Mouse (Mus musculus) cerebellum, postnatal 25 days (tissue): ENCODE data around the gene Vmn2r81.
"Not testable (repeated sequence)": the region's sequence is repeated elsewhere in the genome, so short reads cannot be mapped to it uniquely, and the experiment has no call there.

Source experiments
- DNase-seq, 2 experiments: peaks; one replicate each; pipeline ENCODE4 v3.0.0; 2021; ENCODE audit warnings: mixed read lengths in 2 of 2

The Vmn2r81 gene

DNA sequence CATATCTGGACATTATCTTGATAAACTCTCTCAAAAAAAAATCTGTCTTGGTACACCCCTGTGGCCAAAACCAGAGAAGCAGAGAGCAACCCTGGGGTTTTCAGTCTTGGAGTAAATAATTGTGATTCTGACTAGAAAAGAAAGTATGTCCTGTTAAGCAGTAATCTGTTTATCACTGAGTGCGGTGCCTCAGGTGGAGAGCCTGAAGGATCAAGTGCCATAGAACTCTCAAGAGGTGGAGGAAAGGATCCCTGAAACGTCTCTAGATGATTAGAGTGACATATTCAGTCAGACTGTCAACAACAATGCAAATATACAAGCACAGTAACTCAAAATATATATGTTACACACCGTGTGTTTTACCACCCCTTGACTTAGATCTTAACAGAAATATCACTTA is at the start of gene Vmn2r81:
Vmn2r81 (plus strand) TSS at position 301 of the 400 bp plus-strand sequence.
- DNase-seq = not testable (repeated sequence)

GRCm38 (mm10) chr10:79199973-79200372 is 47.5 kb upstream of the Vmn2r81 start:
- DNase-seq = not testable (repeated sequence)

DNA sequence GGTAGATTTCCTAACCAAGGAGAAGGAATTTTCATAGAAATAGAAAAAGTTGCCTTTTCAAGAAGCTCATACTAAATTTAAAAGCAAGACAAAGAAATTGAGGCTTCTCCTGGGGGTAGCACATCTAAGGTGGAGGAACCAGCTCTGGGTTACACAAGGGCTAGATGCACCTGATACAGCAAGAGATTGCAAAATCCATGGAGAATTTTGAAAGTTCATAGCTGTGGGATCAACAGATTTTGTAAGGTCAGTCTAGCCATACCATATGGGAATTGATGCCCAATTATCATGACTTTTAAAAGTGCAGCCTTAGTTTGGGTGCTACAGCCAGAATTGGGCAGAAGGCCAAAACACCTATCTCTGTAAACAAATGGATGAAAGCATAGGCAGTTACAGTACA is 27.1 kb upstream of the Vmn2r81 start:
- no peak for DNase-seq

DNA sequence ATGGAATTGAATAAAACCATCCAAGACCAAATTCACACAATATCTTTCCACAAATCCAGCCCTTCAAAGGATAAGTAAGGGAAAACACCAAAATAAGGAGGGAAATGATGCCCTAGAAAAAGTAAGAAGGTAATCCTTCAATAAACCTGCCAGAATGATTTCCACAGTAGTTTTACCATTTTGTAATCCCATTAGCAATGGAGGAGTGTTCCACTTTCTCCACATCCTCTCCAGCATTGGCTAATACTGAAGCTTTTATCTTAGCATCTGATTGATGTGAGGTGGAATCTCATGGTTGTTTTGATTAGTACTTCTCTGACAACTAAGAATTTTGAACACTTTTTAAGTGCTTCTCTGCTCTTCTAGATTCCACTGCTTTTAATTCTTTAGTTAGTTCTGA is 25.9 kb upstream of the Vmn2r81 start:
- no peak for DNase-seq

DNA sequence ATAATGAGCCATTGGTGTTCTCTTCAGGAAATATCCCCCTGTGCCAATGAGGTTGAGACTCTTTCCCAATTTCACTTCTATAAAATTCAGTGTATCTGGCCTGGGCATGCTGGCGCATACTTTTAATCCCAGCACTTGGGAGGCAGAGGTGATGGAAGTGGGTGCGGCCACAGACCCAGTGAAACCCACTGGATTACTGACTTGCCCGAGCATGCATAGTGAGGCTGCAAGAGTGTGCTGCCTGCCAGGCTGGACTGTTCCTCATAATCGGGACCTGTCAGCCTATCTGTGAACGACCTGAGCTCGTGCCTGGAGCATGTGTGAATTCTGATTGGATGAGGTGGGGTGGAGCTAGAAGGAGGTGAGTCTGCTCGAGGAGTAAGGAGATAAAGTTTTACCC is 25.3 kb upstream of the Vmn2r81 start:
- DNase-seq = no peak

- not testable (repeated sequence) for DNase-seq
These were observed 74.7 kb downstream of the Vmn2r81 start for GRCm38 (mm10) chr10:79322033-79322736.

DNA sequence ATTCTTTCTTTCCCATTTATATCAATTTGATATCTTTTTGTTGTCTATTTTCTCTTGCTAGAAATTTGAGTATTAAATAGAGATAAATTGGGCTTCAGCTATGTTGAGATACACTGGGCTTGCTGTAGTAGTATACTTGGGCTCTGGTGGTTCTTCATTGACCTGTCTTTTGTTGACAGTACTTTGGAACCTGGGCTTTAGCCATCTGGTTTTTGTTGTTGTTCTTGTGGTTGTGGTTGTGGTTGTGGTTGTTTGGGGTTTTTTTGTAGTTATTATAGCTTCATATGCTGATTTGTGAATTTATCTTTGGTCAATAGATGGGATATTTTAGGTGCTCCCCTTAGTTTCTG is 75.2 kb downstream of the Vmn2r81 start:
- no peak for DNase-seq
